Mouse (Mus musculus) c-Kit-negative CD71-positive TER-119-positive erythroid progenitor cells, embryonic 14.5 days (primary cell): ENCODE measurements around the gene Zc3h10.
A peak's percentile ranks its signal among the peaks of the same experiment; 100 is the strongest.
"Not testable (repeated sequence)": the region's sequence is repeated elsewhere in the genome, so short reads cannot be mapped to it uniquely, and the experiment has no call there.

Source experiments
- DNase-seq: peaks from one replicate; pipeline ENCODE4 v3.0.0-alpha.2; 2013; ENCODE audit warnings: low read depth, low spot score

Zc3h10 gene

DNA sequence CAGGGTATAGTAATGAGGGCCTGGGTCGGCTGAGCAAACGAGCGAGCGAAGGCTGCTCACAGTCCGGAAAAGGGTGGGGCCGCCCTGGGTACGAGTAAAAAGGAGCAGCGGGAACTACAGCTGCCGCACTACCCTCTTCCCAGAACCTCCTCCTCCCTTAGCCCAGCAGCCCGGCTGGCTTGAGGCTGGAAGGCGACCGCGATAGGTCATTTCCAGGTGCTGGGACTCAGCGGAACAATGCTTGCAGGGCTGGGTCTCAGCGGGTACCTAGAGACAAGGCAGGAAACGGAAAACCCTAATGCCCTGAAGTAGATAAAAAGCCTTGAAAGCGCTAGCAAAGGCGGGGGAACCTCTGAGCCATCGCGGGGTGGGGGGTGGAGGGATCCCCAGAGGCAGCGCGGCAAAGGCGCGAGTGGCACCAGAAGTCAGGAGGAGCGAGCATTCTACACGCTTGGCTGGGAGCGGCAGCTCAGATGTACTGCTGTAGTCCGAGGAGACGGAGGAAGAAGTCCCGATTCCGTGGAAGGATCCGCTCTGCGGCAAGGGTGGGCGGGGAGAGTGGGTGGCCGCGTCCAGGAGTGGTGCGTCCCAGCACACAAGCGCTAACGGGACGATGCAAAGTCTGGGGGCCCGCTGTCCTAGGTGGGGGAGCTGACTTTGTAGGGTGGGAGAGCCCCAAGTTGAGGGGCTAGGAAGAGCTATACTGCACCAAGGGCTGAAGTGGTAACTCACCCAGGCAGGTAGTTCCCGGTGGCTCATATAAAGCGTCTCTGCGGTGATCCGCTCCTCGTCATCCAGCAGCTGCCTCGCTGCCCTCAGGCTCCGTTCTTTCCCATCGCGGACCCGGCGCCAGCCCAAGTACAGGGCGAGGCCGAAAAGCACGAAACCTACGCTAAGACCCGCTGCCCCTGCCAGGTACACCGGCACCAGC lies 22.6 kb downstream of the Zc3h10 start:
- DNase-seq: peak; percentile 37

DNA sequence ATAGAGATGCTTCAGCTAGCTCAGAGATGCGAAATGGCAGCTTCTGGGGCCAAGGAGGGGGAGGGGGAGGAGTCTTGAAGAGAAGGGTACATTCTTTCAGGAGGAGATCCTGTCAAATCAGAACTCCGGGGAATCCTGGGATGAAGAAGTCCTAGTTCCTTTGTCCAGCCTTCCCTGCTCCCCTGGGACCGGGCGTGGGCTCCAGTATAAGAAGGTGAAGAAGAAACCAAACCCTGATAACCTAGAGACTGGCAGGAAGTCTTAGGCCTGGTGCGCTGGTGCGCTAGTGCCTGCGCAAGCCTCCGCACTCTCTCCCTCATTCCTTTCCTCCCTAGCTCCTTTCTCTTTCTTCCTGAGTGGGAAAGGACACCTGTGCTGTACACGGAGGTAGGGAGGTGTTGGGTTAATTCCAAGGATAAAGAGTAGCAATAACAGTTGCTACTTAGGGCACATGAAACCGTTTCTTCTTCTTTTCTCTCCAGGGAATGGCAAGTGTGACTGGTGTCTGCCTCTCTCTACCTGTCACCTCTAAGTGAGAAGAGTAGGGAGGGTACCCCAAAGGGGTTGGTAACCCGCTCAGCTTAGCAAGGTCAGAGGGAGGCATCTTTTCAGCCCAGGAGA lies 23.4 kb downstream of the Zc3h10 start:
- no peak for DNase-seq

DNA sequence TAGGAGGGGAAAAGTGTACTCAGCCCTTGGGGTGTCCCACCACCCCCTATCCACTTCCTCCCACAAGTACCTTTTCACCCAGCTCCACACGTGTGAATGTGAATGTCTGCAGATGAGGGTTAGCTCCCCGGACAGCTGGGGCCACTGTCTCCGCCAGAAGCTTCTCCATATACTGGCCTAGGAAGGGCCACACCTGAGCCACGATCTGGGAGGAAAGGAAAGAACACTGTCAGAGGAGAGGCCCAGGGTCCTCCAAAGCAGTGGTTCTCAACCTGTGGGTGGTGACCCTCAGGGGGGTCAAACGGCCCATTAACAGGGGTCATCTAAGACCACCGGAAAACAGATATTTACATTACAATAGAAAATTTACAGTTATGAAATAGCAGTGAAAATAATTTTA lies 25.2 kb downstream of the Zc3h10 start:
- DNase-seq: no peak

GRCm38 (mm10) chr10:128520591-128520990 lies 27.0 kb downstream of the Zc3h10 start:
- DNase-seq: no peak

DNA sequence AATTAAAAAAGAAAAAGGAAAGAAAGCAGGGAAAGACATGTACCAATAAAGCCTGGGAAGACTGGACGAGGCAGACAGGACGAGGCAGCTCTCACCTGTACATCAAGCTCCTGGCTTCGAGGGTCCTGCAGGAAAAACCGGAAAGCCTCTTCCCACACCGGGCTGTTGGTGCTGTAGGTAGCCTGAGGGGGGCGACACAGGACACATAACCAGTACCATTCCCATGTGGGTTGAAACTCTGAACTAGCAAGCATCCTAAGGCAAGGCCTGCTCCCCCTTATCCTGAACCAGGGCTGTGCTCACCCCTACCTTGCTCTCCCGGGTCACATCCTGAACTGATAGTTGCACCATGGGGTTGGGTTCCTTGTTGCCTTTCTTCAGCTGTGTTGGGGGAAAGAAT lies 28.7 kb downstream of the Zc3h10 start:
- no peak for DNase-seq

GRCm38 (mm10) chr10:128516677-128517076 lies 30.9 kb downstream of the Zc3h10 start:
- DNase-seq: no peak

GRCm38 (mm10) chr10:128516029-128516428 lies 31.5 kb downstream of the Zc3h10 start:
- DNase-seq: no peak

DNA sequence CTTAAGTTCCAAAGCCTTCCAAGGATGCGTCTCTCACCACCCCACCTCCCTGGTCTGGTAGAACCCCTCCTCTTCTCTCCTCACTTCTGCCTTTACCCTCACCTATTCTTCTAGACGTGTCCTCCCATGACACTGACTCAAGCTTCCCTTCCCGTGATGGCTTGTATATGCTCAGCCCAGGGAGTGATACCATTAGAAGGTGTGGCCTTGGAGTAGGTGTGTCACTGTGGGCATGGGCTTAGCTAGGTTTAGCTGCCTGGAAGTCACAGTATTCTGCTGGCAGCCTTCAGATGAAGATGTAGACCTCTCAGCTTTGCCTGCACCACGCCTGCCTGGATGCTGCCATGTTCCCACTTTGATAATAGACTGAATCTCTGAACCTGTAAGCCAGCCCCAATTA lies 32.5 kb downstream of the Zc3h10 start:
- DNase-seq: no peak

DNA sequence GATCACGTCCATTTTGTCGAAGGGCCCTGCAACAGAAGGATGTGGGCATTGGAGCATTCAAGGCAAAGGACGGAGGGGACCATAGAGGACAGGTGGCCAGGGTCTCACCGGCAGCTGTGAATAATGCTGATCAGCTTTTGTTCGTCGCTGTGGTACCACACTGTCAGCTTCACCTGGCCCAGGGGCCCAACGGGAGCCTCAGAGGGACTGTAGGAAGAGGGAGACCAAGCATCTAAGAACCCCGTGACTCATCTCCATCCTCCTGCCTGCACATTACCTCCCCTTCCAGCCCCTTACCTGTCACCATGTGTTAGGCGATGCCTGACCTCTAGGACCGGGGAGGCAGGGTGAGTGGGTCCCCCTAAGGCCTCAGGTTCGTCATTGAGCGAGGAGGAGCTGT lies 35.8 kb downstream of the Zc3h10 start:
- DNase-seq: no peak

- no peak for DNase-seq
Observed at GRCm38 (mm10) chr10:128511189-128511588, 36.4 kb downstream of the Zc3h10 start.

- no peak for DNase-seq
Observed at GRCm38 (mm10) chr10:128510301-128510700, 37.3 kb downstream of the Zc3h10 start.

DNA sequence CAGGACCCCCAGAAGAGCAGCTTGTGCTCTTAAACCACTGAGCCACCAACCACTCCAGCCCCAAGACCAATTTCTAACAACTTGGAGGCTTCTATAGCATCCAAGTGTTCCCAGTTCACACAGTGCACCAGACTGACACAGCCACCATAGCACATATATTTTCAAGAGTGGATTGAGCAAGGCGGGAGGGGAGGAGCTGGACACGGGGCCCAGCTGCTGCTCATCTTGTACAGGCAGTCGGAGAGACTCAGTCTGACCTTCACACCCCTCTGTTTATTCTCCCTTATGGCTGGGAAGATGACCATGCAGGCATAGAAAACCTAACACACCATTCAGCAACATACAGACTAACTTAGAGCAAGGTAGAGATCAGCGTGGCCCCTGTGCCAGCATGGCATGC lies 37.7 kb downstream of the Zc3h10 start:
- DNase-seq: no peak

- DNase-seq: no peak
Observed at GRCm38 (mm10) chr10:128509203-128509602, 38.4 kb downstream of the Zc3h10 start.

- DNase-seq: no peak
Observed at GRCm38 (mm10) chr10:128508260-128508659, 39.3 kb downstream of the Zc3h10 start.

DNA sequence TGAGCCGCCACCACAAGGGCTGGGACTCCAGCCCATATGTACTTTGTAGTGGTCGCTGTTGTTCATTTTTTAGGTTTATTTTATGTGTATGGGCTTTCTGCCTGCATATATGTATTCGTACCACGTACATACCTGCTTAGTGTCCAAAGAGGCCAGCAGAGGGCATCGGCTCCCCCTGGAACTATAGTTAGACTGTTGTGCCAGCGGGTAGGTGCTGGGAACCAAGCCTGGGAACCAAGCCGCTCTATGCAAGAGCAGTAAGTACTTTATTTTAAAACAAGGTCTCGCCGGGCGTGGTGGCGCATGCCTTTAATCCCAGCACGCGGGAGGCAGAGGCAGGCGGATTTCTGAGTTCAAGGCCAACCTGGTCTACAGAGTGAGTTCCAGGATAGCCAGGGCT lies 41.6 kb downstream of the Zc3h10 start:
- DNase-seq: no peak

GRCm38 (mm10) chr10:128505371-128505667 lies 42.3 kb downstream of the Zc3h10 start:
- DNase-seq: not testable (repeated sequence)

DNA sequence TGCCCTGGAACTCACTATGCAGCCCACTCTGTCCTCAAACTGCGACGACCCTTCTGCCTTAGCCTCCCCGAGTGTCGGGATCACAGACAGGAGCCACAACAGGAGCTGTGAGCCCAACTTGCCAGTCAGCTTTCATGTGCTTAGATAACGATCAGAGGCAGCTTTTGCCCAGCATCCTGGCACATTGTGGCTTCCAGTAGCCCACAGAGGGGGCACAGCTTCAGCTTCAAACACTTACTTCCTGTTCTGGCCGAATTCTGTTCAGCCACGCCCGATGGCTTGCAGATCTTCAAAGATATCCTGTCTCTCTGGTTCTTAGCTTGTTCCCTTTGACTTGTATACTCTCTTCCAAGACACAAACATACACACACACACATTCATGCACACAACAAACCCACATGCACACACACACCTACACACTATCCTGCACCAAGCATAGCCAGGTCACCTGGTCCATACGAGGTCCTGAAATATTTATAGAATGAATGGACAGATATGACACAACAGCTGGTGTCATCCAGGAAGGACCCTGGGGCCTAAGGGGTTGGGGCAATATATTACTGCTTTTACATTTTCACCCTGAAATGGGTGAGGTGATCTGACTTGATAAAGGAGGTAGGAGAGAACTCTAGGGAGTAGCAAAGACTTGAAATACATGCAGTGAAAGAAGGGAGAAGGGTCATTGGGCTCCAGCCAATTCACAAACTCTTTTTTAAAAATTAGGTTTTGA lies 42.8 kb downstream of the Zc3h10 start:
- no peak for DNase-seq

DNA sequence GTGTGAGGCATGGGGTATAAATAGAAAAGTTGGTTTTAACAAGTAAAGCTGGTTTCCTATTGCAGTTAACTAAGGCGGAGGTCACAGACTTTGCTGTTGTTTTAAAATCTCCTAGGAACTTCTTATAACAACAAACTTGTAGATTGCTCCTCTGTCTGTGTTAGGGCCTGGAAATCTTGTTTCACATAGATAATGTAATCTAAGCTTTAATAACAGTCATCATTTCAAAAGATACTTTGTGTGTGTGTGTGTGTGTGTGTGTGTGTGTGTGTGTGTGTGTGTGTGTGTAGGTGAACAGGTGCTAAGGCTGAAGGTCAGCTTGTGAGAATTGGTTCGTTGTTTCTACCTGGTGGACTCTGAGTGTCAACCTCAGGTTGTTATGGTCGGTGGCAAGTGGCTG lies 43.6 kb downstream of the Zc3h10 start:
- no peak for DNase-seq

GRCm38 (mm10) chr10:128503532-128503931 lies 44.0 kb downstream of the Zc3h10 start:
- DNase-seq: no peak

DNA sequence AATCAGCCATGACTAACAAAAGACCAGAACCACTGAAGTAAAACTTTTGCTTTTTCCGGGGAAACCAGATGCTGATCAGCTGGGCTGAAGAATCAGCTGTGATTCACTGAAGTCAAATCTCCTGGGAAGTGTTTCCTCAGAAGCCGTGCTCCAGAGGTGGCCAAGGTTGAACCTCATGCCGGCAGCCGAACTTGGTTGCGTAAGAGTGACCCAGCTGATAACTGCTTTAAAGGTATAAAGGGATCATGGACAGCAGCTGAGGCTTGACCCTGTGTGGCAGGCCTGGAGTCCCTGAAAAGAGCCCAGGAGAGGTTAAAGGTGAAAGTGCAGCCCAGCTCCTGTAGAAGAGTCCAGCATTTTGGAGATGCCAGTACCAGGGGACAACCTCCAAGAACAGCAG lies 45.2 kb downstream of the Zc3h10 start:
- no peak for DNase-seq

DNA sequence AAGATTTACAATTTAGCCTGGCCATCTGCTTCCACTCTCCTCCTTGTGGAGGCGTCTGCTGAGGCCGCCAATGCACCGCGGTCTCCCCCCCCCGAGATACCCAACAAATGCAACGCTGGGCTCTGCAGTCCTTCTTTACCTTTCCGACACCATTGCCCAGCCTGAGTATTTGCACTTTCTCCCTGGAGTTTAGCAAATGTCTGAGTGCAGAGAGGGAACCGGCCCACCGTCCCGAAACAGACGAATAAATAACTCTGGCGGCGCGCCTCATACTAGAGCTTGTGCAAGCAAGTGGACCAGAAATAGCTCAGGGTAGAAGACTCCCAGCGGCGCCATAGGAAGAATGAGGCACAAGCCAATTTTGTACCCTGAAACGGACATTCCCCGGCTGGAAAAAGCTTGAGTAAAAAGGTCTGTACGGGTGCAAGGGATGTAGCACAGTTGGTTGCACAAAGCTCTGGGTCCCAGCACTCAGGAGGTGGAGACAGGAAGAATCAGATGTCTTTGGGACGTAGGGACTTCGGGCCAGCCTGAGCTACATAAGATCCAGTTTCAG lies 48.4 kb downstream of the Zc3h10 start:
- no peak for DNase-seq

GRCm38 (mm10) chr10:128498590-128498989 lies 49.0 kb downstream of the Zc3h10 start, which contains the start of gene Myl6b:
Myl6b (minus strand) TSS chr10:128498685.
- peak; percentile 83 for DNase-seq
